Mouse (Mus musculus) C2C12 (cell line): ENCODE results near the gene Kpna7.

Experiments
- CEBPB ChIP-seq: IDR thresholded peaks from one replicate; pipeline ENCODE4 v1.6.1; 2011; ENCODE audit warnings: low read depth, mild to moderate bottlenecking, control low read depth, moderate library complexity
- CTCF ChIP-seq: IDR thresholded peaks from one replicate; pipeline ENCODE4 v1.5.1; 2011; ENCODE audit not compliant: control insufficient read depth, insufficient read depth, insufficient read length
- FOSL1 ChIP-seq: IDR thresholded peaks from one replicate; pipeline ENCODE4 v1.8.0; 2011; ENCODE audit warnings: mild to moderate bottlenecking, low read length; ENCODE audit not compliant: poor library complexity, insufficient read depth, severe bottlenecking
- MYOD1 ChIP-seq: IDR thresholded peaks from one replicate; pipeline ENCODE4 v1.6.1; 2011; ENCODE audit warnings: low read depth; ENCODE audit not compliant: control insufficient read depth, insufficient read length

DNA sequence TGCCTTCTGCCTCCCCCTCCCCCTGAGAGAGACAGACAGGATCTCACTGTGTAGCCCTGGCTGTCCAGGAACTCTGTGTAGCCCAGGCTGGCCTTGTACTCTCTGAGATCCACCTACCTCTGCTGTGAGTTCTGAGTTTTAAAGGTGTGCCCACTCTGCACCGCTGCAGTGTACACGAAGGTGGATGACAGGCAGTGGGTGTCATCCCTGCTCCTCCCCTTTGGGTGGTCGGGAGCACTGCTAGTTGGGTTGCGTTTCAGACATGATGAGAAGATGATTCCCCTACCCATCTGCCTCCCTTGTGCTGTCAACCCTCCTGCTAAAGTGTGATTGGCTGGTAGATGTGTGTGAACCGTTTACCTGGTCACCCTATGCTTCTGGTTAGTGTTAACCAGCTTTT lies 34.6 kb upstream of the Kpna7 start:
- TF ChIP-seq CTCF (no peak), CEBPB (no peak), MYOD1 (no peak), FOSL1 (no peak)
